Mouse (Mus musculus) liver, postnatal 0 days (tissue): ENCODE data around the gene S1pr2. TPM values are rescaled to one million over a fixed set of nuclear protein-coding genes. Genes with fewer than 3 reads are reported as not detected.
"Not testable (repeated sequence)": the region's sequence is repeated elsewhere in the genome, so short reads cannot be mapped to it uniquely, and the experiment has no call there.

Experiments used
- ATAC-seq: fragments of 200-750 bp; cut with Nextera tagmentation; 2 replicates; pipeline ENCODE4 v1.8.0; 2017; ENCODE audit warnings: mild to moderate bottlenecking, moderate library complexity
- DNase-seq: peaks from one replicate; pipeline ENCODE4 v3.0.0-alpha.2; 2016
- H3K27ac ChIP-seq: fragments of 300-500 bp; sonication (generic); 2 replicates; pipeline ENCODE4 v1.5.1; 2014; ENCODE audit warnings: antibody characterized with exemption, moderate library complexity, mild to moderate bottlenecking, low read depth
- H3K27me3 ChIP-seq: fragments of 300-500 bp; sonication (generic); 2 replicates; pipeline ENCODE4 v1.6.1; 2014; ENCODE audit warnings: low read length, control low read depth, mixed read lengths; ENCODE audit not compliant: insufficient read depth
- H3K36me3 ChIP-seq: fragments of 300-500 bp; sonication (generic); replicated peaks from 2 replicates; pipeline ENCODE4 v1.6.1; 2014; ENCODE audit warnings: mild to moderate bottlenecking, control low read depth, low read length, moderate library complexity, mixed read lengths; ENCODE audit not compliant: insufficient read depth
- H3K4me1 ChIP-seq: fragments of 300-500 bp; sonication (generic); 2 replicates; pipeline ENCODE4 v1.6.1; 2014; ENCODE audit warnings: antibody characterized with exemption, mild to moderate bottlenecking, control low read depth; ENCODE audit not compliant: insufficient read depth
- H3K4me2 ChIP-seq: fragments of 300-500 bp; sonication (generic); 2 replicates; pipeline ENCODE4 v1.6.1; 2014; ENCODE audit warnings: low read depth, mild to moderate bottlenecking, low read length, moderate library complexity, mixed read lengths
- H3K4me3 ChIP-seq: fragments of 300-500 bp; sonication (generic); 2 replicates; pipeline ENCODE4 v1.5.1; 2014; ENCODE audit warnings: low read depth, low read length
- H3K9ac ChIP-seq: fragments of 300-500 bp; sonication (generic); replicated peaks from 2 replicates; pipeline ENCODE4 v1.6.1; 2014; ENCODE audit warnings: mild to moderate bottlenecking, moderate library complexity
- H3K9me3 ChIP-seq: fragments of 300-500 bp; sonication (generic); 2 replicates; pipeline ENCODE4 v1.6.1; 2016; ENCODE audit warnings: mild to moderate bottlenecking, control low read depth, low read length, mixed read lengths
- CTCF ChIP-seq: sonication (generic); IDR thresholded peaks from 2 replicates; pipeline ENCODE4 v1.5.1; 2016; ENCODE audit warnings: antibody characterized with exemption, low read depth
- EP300 ChIP-seq: IDR thresholded peaks from 2 replicates; pipeline ENCODE4 v1.6.1; 2016; ENCODE audit warnings: antibody characterized with exemption, low read depth, mild to moderate bottlenecking
- WGBS: fragments of 180-500 bp; shearing (Covaris S2); extraction: QIAGEN DNeasy Blood & Tissue Kit; methylation state at CpG from one replicate; pipeline ENCODE4 v1.1.7; 2014; ENCODE audit not compliant: insufficient replicate concordance; 5-methylcytosine and 5-hydroxymethylcytosine counted together
- polyA plus RNA-seq: library from polyadenylated mRNA; unstranded; fragments of >200 nt; fragmentation: Nextera tagmentation; extraction: Ambion mirVana; gene quantifications from 2 replicates; pipeline ENCODE4 v1.2.1, GENCODE M21; 2015

The S1pr2 gene
- polyA plus RNA-seq, 1 experiment from 2014 or later = 3.1 TPM

- ATAC-seq = peak; percentile 5
- peaks cover 27% of the 10 kb centered on the region for H3K36me3 ChIP-seq
These were observed 25.7 kb upstream of the S1pr2 start for GRCm38 (mm10) chr9:21002270-21002626.

GRCm38 (mm10) chr9:21001651-21002200 is 25.1 kb upstream of the S1pr2 start:
- H3K36me3 ChIP-seq = peaks cover 21% of the 10 kb centered on the region
- H3K27me3 ChIP-seq = no peaks in the 10 kb centered on the region
- DNase-seq = no peak
- TF ChIP-seq EP300 (no peak), CTCF (no peak)
- 0 out of 2 replicates have a peak overlapping the region, but pooled peaks have one; percentile 11 for H3K27ac ChIP-seq
- H3K4me1 ChIP-seq = peaks cover 12% of the 10 kb centered on the region
- H3K9me3 ChIP-seq = no peaks in the 10 kb centered on the region
- 65% methylated on average over 6 of the region's 6 CpGs for WGBS
- H3K4me3 ChIP-seq = no peak overlapping the region
- no peak overlapping the region for H3K9ac ChIP-seq
- H3K4me2 ChIP-seq = no peak overlapping the region
- no peak for ATAC-seq

More at GRCm38 (mm10) chr9:21002270-21002626, 25.7 kb upstream of the S1pr2 start:
- Histone ChIP-seq H3K4me2 (peak overlapping the region; percentile 98), H3K27me3 (no peaks in the 10 kb centered on the region), H3K27ac (peak overlapping the region; percentile 94), H3K9ac (peak overlapping the region; percentile 91), H3K4me3 (peak overlapping the region; percentile 94), H3K4me1 (peaks cover 12% of the 10 kb centered on the region), H3K9me3 (no peaks in the 10 kb centered on the region)
- DNase-seq = no peak
- 11% methylated on average over 7 of the region's 7 CpGs for WGBS
- TF ChIP-seq EP300 (no peak), CTCF (no peak)

GRCm38 (mm10) chr9:21000811-21001210 is 24.2 kb upstream of the S1pr2 start:
- ATAC-seq = no peak
- no peaks in the 10 kb centered on the region for H3K27me3 ChIP-seq
- H3K27ac ChIP-seq = no peak overlapping the region
- H3K4me3 ChIP-seq = no peak overlapping the region
- no peak overlapping the region for H3K9ac ChIP-seq
- H3K4me2 ChIP-seq = no peak overlapping the region
- TF ChIP-seq EP300 = no peak
- peak; percentile 61 for TF ChIP-seq CTCF
- H3K36me3 ChIP-seq = peaks cover 14% of the 10 kb centered on the region
- H3K9me3 ChIP-seq = no peaks in the 10 kb centered on the region
- DNase-seq = peak; percentile 36
- H3K4me1 ChIP-seq = peaks cover 12% of the 10 kb centered on the region

- H3K4me1 ChIP-seq, DNase-seq, H3K27me3 ChIP-seq, H3K9me3 ChIP-seq, H3K4me2 ChIP-seq, H3K9ac ChIP-seq, H3K36me3 ChIP-seq, ATAC-seq, H3K27ac ChIP-seq, H3K4me3 ChIP-seq: not testable (repeated sequence)
- peak; percentile 73 for TF ChIP-seq CTCF
- WGBS = 66% methylated on average over 1 of the region's 1 CpGs
These were observed 21.8 kb upstream of the S1pr2 start for GRCm38 (mm10) chr9:20998337-20998736.

- ATAC-seq (no peak), DNase-seq (no peak)
- Histone ChIP-seq H3K27me3 (no peaks in the 10 kb centered on the region), H3K9ac (no peak overlapping the region), H3K9me3 (no peaks in the 10 kb centered on the region), H3K27ac (no peak overlapping the region), H3K4me3 (no peak overlapping the region), H3K4me2 (no peak overlapping the region), H3K4me1 (peaks cover 3% of the 10 kb centered on the region; the same call in 1 of the 2 replicates), H3K36me3 (no peaks in the 10 kb centered on the region)
- WGBS = 51% methylated on average over 8 of the region's 8 CpGs
- TF ChIP-seq EP300 (no peak), CTCF (no peak)
These were observed 20.5 kb upstream of the S1pr2 start for GRCm38 (mm10) chr9:20997065-20997464.

- Histone ChIP-seq H3K9me3 (no peaks in the 10 kb centered on the region), H3K4me3 (no peak overlapping the region), H3K36me3 (no peaks in the 10 kb centered on the region), H3K4me1 (peaks cover 4% of the 10 kb centered on the region; the same call in 1 of the 2 replicates), H3K9ac (no peak overlapping the region), H3K4me2 (no peak overlapping the region), H3K27me3 (no peaks in the 10 kb centered on the region), H3K27ac (no peak overlapping the region)
- 71% methylated on average over 3 of the region's 3 CpGs for WGBS
- DNase-seq (no peak), ATAC-seq (no peak)
- TF ChIP-seq CTCF = peak; percentile 23
- TF ChIP-seq EP300 = no peak
These were observed 18.5 kb upstream of the S1pr2 start for GRCm38 (mm10) chr9:20995069-20995468.
